Mouse (Mus musculus) lung, embryonic 14.5 days (tissue): ENCODE results near the gene Slc51b. TPM values are rescaled to one million over a fixed set of nuclear protein-coding genes. Genes with fewer than 3 reads are reported as not detected.
A peak's percentile ranks its signal among the peaks of the same experiment; 100 is the strongest.

ENCODE experiments used
- ATAC-seq: fragments of 200-750 bp; cut with Nextera tagmentation; 2 replicates; pipeline ENCODE4 v1.8.0; 2017; ENCODE audit warnings: mild to moderate bottlenecking, moderate TSS enrichment, moderate library complexity; ENCODE audit not compliant: insufficient read depth
- DNase-seq: peaks from one replicate; pipeline ENCODE4 v3.0.0-alpha.2; 2015
- H3K27ac ChIP-seq: fragments of 300-500 bp; sonication (generic); 2 replicates; pipeline ENCODE4 v1.5.1; 2014; ENCODE audit warnings: low read depth, mild to moderate bottlenecking, moderate library complexity
- H3K27me3 ChIP-seq: fragments of 300-500 bp; sonication (generic); 2 replicates; pipeline ENCODE4 v1.6.1; 2014; ENCODE audit warnings: low read length, control low read depth; ENCODE audit not compliant: insufficient read depth
- H3K36me3 ChIP-seq: fragments of 300-500 bp; sonication (generic); 2 replicates; pipeline ENCODE4 v1.6.1; 2014; ENCODE audit warnings: control low read depth; ENCODE audit not compliant: insufficient read depth
- H3K4me1 ChIP-seq: fragments of 300-500 bp; sonication (generic); 2 replicates; pipeline ENCODE4 v1.6.1; 2014; ENCODE audit warnings: antibody characterized with exemption, control low read depth; ENCODE audit not compliant: insufficient read depth
- H3K4me2 ChIP-seq: fragments of 300-500 bp; sonication (generic); 2 replicates; pipeline ENCODE4 v1.6.1; 2014; ENCODE audit warnings: mild to moderate bottlenecking
- H3K4me3 ChIP-seq: fragments of 300-500 bp; sonication (generic); 2 replicates; pipeline ENCODE4 v1.5.1; 2014; ENCODE audit warnings: low read depth, low read length
- H3K9ac ChIP-seq: fragments of 300-500 bp; sonication (generic); 2 replicates; pipeline ENCODE4 v1.6.1; 2014
- H3K9me3 ChIP-seq: fragments of 300-500 bp; sonication (generic); 2 replicates; pipeline ENCODE4 v1.6.1; 2016; ENCODE audit warnings: low read depth, low read length, control low read depth
- CTCF ChIP-seq: IDR thresholded peaks from 2 replicates; pipeline ENCODE4 v1.5.1; 2016; ENCODE audit warnings: antibody characterized with exemption, low read depth
- WGBS: fragments of 180-500 bp; shearing (Covaris S2); extraction: QIAGEN DNeasy Blood & Tissue Kit; methylation state at CpG from one replicate; pipeline ENCODE4 v1.1.7; 2014; 5-methylcytosine and 5-hydroxymethylcytosine counted together
- polyA plus RNA-seq: library from polyadenylated mRNA; unstranded; fragments of >200 nt; fragmentation: Nextera tagmentation; extraction: Ambion mirVana; gene quantifications from 2 replicates; pipeline ENCODE4 v1.2.1, GENCODE M21; 2014

Slc51b gene
- polyA plus RNA-seq, 1 experiment from 2014 or later, result not detected

GRCm38 (mm10) chr9:65386373-65387140 is 36.2 kb downstream of the Slc51b start:
- 0 out of 2 replicates have a peak overlapping the region, but pooled peaks have one; percentile 21 for H3K4me2 ChIP-seq
- 11% methylated on average over 8 of the region's 8 CpGs for WGBS
- peak; percentile 66 for TF ChIP-seq CTCF
- H3K9ac ChIP-seq, result no peak overlapping the region
- no peak overlapping the region for H3K4me3 ChIP-seq
- no peaks in the 10 kb centered on the region for H3K9me3 ChIP-seq
- H3K27me3 ChIP-seq, result peaks cover 15% of the 10 kb centered on the region
- peak; percentile 94 for ATAC-seq
- H3K4me1 ChIP-seq, result peaks cover 38% of the 10 kb centered on the region
- no peaks in the 10 kb centered on the region for H3K36me3 ChIP-seq
- H3K27ac ChIP-seq, result peak overlapping the region; percentile 81
- DNase-seq, result peak; percentile 98

- no peak for TF ChIP-seq CTCF
- Histone ChIP-seq H3K4me1 (peaks cover 45% of the 10 kb centered on the region), H3K9ac (no peak overlapping the region), H3K36me3 (no peaks in the 10 kb centered on the region), H3K27ac (peak overlapping the region; percentile 34; the same call in 1 of the 2 replicates), H3K4me3 (no peak overlapping the region), H3K9me3 (no peaks in the 10 kb centered on the region), H3K4me2 (no peak overlapping the region), H3K27me3 (no peaks in the 10 kb centered on the region)
- 22% methylated on average over 3 of the region's 3 CpGs for WGBS
- ATAC-seq (no peak), DNase-seq (peak; percentile 65)
Measured at GRCm38 (mm10) chr9:65384276-65384675, 38.5 kb downstream of the Slc51b start.

GRCm38 (mm10) chr9:65382751-65383097 is 40.0 kb downstream of the Slc51b start:
- no peak overlapping the region for H3K4me2 ChIP-seq
- no peaks in the 10 kb centered on the region for H3K9me3 ChIP-seq
- no peaks in the 10 kb centered on the region for H3K27me3 ChIP-seq
- 41% methylated on average over 3 of the region's 3 CpGs for WGBS
- no peak for ATAC-seq
- peaks cover 45% of the 10 kb centered on the region for H3K4me1 ChIP-seq
- no peak overlapping the region for H3K4me3 ChIP-seq
- H3K36me3 ChIP-seq, result no peaks in the 10 kb centered on the region
- H3K9ac ChIP-seq, result no peak overlapping the region; the same call in 1 of the 2 replicates
- 0 out of 2 replicates have a peak overlapping the region, but pooled peaks have one; percentile 42 for H3K27ac ChIP-seq
- no peak for TF ChIP-seq CTCF
- DNase-seq, result no peak

- WGBS, result 63% methylated on average over 6 of the region's 6 CpGs
- Histone ChIP-seq H3K27me3 (no peaks in the 10 kb centered on the region), H3K4me2 (no peak overlapping the region), H3K36me3 (no peaks in the 10 kb centered on the region), H3K27ac (peak overlapping the region; percentile 63; the same call in 1 of the 2 replicates), H3K9me3 (no peaks in the 10 kb centered on the region), H3K4me3 (no peak overlapping the region), H3K4me1 (peaks cover 41% of the 10 kb centered on the region), H3K9ac (no peak overlapping the region; the same call in 1 of the 2 replicates)
- no peak for TF ChIP-seq CTCF
- DNase-seq, result no peak
- ATAC-seq, result no peak
Measured at GRCm38 (mm10) chr9:65382031-65382750, 40.6 kb downstream of the Slc51b start.

GRCm38 (mm10) chr9:65381017-65381590 is 41.7 kb downstream of the Slc51b start:
- Histone ChIP-seq H3K36me3 (0 out of 2 replicates have a peak, but pooled peaks cover 2% of the 10 kb centered on the region), H3K9me3 (no peaks in the 10 kb centered on the region), H3K4me2 (no peak overlapping the region), H3K4me1 (peaks cover 40% of the 10 kb centered on the region), H3K27me3 (no peaks in the 10 kb centered on the region), H3K27ac (peak overlapping the region; percentile 63; the same call in 1 of the 2 replicates), H3K4me3 (no peak overlapping the region), H3K9ac (no peak overlapping the region)
- no peak for TF ChIP-seq CTCF
- 42% methylated on average over 4 of the region's 4 CpGs for WGBS
- DNase-seq, result no peak
- ATAC-seq, result peak; percentile 48

- 0 out of 2 replicates have a peak, but pooled peaks cover under 1% of the 10 kb centered on the region for H3K4me1 ChIP-seq
- no peak overlapping the region for H3K4me3 ChIP-seq
- ATAC-seq (peak; percentile 61), DNase-seq (peak; percentile 71)
- H3K36me3 ChIP-seq, result peaks cover 6% of the 10 kb centered on the region; the same call in 1 of the 2 replicates
- peak overlapping the region; percentile 79 for H3K27ac ChIP-seq
- 0 out of 2 replicates have a peak, but pooled peaks have one; percentile 15 for TF ChIP-seq CTCF
- H3K9me3 ChIP-seq, result no peaks in the 10 kb centered on the region
- no peak overlapping the region for H3K4me2 ChIP-seq
- H3K27me3 ChIP-seq, result no peaks in the 10 kb centered on the region
- WGBS, result 68% methylated on average over 9 of the region's 9 CpGs
- H3K9ac ChIP-seq, result no peak overlapping the region
Measured at GRCm38 (mm10) chr9:65375163-65375934, 47.4 kb downstream of the Slc51b start.
